Mouse (Mus musculus) spleen, adult 2 months (tissue): ENCODE measurements around the gene Ngdn. TPM values are rescaled to one million over a fixed set of nuclear protein-coding genes. Genes with fewer than 3 reads are reported as not detected.

ENCODE experiments used
- DNase-seq, 2 experiments: peaks; one replicate each; pipeline versions ENCODE4 v3.0.0 to v3.0.0-alpha.2; 2012 to 2021; ENCODE audit warnings: low spot score in 2 of 2, low read depth in 1 of 2
- H3K27ac ChIP-seq: fragments of 200-500 bp; 2 replicates; pipeline ENCODE4 v1.5.1; 2012; ENCODE audit warnings: low read length, inconsistent platforms; ENCODE audit not compliant: insufficient read depth
- H3K27me3 ChIP-seq: fragments of 200-500 bp; 2 replicates; pipeline ENCODE4 v1.6.1; 2012; ENCODE audit warnings: mild to moderate bottlenecking, moderate library complexity, low read length, inconsistent platforms; ENCODE audit not compliant: control insufficient read depth, insufficient read depth
- H3K36me3 ChIP-seq: fragments of 200-500 bp; 2 replicates; pipeline ENCODE4 v1.6.1; 2012; ENCODE audit warnings: mild to moderate bottlenecking, low read length, inconsistent platforms; ENCODE audit not compliant: control insufficient read depth, insufficient read depth
- H3K4me1 ChIP-seq: fragments of 200-500 bp; 2 replicates; pipeline ENCODE4 v1.6.1; 2011; ENCODE audit warnings: inconsistent platforms; ENCODE audit not compliant: control insufficient read depth, insufficient read depth, insufficient read length
- H3K4me3 ChIP-seq: fragments of 200-500 bp; 2 replicates; pipeline ENCODE4 v1.5.1; 2011; ENCODE audit warnings: mild to moderate bottlenecking, inconsistent platforms; ENCODE audit not compliant: insufficient read depth, insufficient read length; ENCODE audit errors: extremely low read depth
- CTCF ChIP-seq: fragments of 200-500 bp; IDR thresholded peaks from 2 replicates; pipeline ENCODE4 v1.5.1; 2011; ENCODE audit warnings: mild to moderate bottlenecking, inconsistent platforms; ENCODE audit not compliant: insufficient read depth, insufficient read length, insufficient replicate concordance; ENCODE audit errors: extremely low read depth
- POLR2A ChIP-seq: fragments of 200-500 bp; IDR thresholded peaks from 2 replicates; pipeline ENCODE4 v1.6.1; 2011; ENCODE audit warnings: low read depth, low read length, inconsistent platforms
- WGBS: fragments of 180-500 bp; shearing (Covaris S2); methylation state at CpG from one replicate; pipeline ENCODE4 v1.1.7; 2018; 5-methylcytosine and 5-hydroxymethylcytosine counted together
- polyA plus RNA-seq: library from polyadenylated mRNA; depleted of rRNA; stranded (reverse); fragments of >200 nt; gene quantifications from 2 replicates; pipeline ENCODE4 v1.2.3, GENCODE M21; 2012

The Ngdn gene
- polyA plus RNA-seq, 1 experiment = 10.4 TPM

DNA sequence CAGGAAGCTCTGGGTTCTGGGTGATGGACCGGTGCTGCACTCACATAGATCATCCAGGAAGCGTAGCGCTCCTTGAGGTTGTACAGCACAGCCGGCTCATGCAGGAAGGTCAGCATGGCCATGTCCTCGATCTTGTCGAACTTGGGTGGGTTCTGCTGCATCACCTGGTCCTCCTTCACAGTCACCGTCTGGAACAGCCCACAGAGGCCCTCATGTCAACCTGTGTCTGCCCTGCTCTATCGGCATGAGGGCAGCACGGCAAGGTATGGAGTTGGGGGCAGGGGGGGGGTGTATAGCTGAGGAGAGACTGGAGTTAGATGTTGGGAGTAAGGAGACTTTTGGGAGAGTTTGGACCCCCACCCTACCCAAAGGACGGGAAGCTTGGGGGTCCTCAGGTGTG, 23.1 kb upstream of the Ngdn start:
- WGBS = 83% methylated on average over 10 of the region's 10 CpGs
- H3K27me3 ChIP-seq = no peaks in the 10 kb centered on the region
- no peak overlapping the region for H3K4me3 ChIP-seq
- DNase-seq = no peak
- TF ChIP-seq POLR2A (no peak), CTCF (no peak)
- no peaks in the 10 kb centered on the region for H3K36me3 ChIP-seq
- no peaks in the 10 kb centered on the region for H3K4me1 ChIP-seq
- no peak overlapping the region for H3K27ac ChIP-seq

DNA sequence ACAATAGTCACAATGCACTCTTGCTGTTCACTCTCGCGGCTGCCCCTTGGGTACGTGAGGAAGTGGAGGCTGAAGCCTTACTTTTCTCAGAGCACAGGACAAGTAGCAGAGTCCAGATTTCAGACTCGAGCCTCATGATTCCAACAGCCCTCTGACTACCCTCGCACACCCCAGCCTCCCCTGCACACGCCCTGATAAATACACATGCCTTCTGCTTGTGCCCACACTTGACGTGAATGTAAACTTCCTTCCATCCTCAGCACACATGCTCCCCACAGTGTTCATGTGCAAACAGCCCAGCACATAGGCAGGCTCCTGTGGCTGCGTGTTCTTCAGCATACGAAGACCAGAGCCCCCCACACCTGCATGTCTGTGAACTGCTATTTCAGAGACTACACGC, 21.6 kb upstream of the Ngdn start:
- no peaks in the 10 kb centered on the region for H3K4me1 ChIP-seq
- H3K27ac ChIP-seq = no peak overlapping the region
- 52% methylated on average over 10 of the region's 10 CpGs for WGBS
- no peaks in the 10 kb centered on the region for H3K27me3 ChIP-seq
- no peak for TF ChIP-seq POLR2A
- TF ChIP-seq CTCF = no peak
- no peak overlapping the region for H3K4me3 ChIP-seq
- H3K36me3 ChIP-seq = no peaks in the 10 kb centered on the region
- no peak for DNase-seq

DNA sequence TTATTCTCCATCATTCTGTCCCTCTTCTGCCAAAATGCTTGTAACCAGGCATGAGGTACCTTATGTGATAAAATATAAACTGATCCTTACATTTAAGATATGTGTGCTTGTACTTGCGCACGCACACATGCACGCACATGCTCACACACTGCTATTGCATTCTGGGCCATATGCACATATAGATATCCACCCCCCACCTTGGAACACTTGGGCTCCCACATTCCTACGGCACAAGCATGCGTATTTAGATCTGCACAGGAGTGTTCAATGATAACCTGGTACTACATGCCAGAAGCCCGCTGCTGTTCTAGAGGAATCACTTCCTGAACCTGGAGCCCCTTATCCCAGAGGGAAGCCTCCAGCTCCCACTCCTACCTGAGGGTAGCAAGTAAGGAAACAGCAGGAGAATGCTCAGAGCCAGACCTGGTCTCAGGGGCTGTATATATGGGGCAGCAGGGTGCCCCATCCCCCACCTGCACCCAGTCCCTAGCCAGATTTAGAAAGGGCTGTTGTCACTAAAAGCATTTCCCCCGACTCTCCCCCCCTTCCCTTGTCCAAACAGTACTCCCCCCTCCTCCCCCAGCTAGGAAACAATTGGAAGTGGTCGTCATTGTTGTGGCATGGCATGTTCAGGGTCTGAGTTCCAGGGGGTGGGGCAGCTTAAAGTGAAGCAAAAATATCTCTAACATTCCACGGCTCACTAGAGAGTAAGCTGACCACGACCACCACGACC, 21.0 kb upstream of the Ngdn start, which contains the start of gene Myh7:
TSS of gene Myh7 (minus strand) at position 491 of the 733 bp plus-strand sequence.
- 62% methylated on average over 11 of the region's 11 CpGs for WGBS
- Histone ChIP-seq H3K4me1 (no peaks in the 10 kb centered on the region), H3K27ac (no peak within 1 kb of the TSS), H3K4me3 (no peak within 1 kb of the TSS), H3K27me3 (no peaks in the 10 kb centered on the region), H3K36me3 (no peaks in the 10 kb centered on the region)
- DNase-seq = no peak
- no peak for TF ChIP-seq POLR2A
- no peak for TF ChIP-seq CTCF

GRCm38 (mm10) chr14:54994869-54995186, 20.4 kb upstream of the Ngdn start:
- Histone ChIP-seq H3K27me3 (no peaks in the 10 kb centered on the region), H3K27ac (no peak overlapping the region), H3K4me3 (no peak overlapping the region), H3K36me3 (no peaks in the 10 kb centered on the region), H3K4me1 (no peaks in the 10 kb centered on the region)
- TF ChIP-seq POLR2A = no peak
- no peak for DNase-seq

DNA sequence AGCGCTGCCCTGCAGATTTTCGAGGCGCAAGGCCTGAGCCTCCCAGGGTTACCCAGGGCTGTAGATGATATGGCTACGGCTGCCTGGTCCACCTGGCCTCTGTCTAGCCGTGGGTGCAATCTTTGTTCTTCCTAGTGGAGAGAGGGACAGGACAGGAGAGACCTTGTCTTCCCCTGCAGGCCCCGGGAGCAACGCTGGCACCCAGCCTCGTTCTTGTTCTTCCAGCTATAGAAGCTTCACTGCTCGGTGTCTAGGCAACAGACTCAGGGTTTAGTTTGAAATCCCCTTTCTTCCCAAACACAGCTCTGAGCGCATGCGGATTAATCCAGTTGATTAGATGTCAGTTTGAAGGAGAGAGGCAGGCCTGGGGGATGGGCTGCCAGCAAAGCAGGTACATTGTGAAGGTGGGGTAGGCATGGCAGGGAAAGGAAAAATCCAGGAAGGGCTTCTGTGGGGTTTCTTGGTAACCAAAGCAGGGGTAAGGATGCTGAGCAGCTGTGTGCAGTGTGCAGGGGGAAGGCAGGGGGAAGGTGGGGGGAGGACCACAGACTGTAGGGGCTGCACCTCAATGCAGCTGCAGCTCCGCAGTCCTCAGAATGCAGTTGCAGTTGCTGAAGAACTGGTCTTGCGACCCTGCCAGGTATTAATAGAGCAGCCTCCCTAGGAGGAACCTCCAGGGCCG, 19.7 kb upstream of the Ngdn start:
- no peak overlapping the region for H3K27ac ChIP-seq
- H3K27me3 ChIP-seq = no peaks in the 10 kb centered on the region
- TF ChIP-seq POLR2A (no peak), CTCF (no peak)
- H3K36me3 ChIP-seq = no peaks in the 10 kb centered on the region
- no peaks in the 10 kb centered on the region for H3K4me1 ChIP-seq
- no peak for DNase-seq
- WGBS = 75% methylated on average over 14 of the region's 14 CpGs
- H3K4me3 ChIP-seq = no peak overlapping the region

DNA sequence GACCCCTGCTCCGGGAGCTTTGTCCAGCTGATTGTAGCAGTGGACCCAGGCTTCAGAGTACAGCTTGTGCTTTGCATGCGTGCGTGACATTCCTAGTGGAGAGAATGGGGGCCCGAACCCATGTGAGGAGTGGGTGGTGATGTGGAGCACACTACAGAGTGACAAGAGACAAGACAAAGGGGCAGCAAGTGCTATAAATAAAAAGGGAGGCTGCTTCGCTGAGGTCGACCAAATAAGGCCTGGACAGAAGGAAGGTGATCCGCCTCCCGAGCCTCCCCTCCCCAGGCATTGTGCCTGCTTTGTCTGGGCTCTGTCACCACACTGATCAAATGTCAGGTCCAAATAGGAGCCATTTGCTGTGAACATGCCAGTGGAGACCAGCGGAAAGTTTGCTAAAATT, 18.5 kb upstream of the Ngdn start:
- TF ChIP-seq POLR2A = no peak
- 89% methylated on average over 9 of the region's 9 CpGs for WGBS
- H3K4me1 ChIP-seq = no peaks in the 10 kb centered on the region
- no peak for DNase-seq
- H3K36me3 ChIP-seq = no peaks in the 10 kb centered on the region
- H3K27ac ChIP-seq = no peak overlapping the region
- H3K4me3 ChIP-seq = no peak overlapping the region
- no peaks in the 10 kb centered on the region for H3K27me3 ChIP-seq

GRCm38 (mm10) chr14:54997297-54997696, 18.0 kb upstream of the Ngdn start:
- H3K27me3 ChIP-seq = no peaks in the 10 kb centered on the region
- no peaks in the 10 kb centered on the region for H3K36me3 ChIP-seq
- H3K4me3 ChIP-seq = no peak overlapping the region
- H3K27ac ChIP-seq = no peak overlapping the region
- TF ChIP-seq CTCF = no peak
- TF ChIP-seq POLR2A = no peak
- 77% methylated on average over 4 of the region's 4 CpGs for WGBS
- no peak for DNase-seq
- no peaks in the 10 kb centered on the region for H3K4me1 ChIP-seq
